Mouse (Mus musculus): ENCODE measurements at regions not wholly inside any gene's neighbourhood (a gene's known extent, or its start where the extent isn't known, plus 50 kb on each side); places are given as distances from the start of the nearest gene placed in this dataset.
"Not testable (repeated sequence)": the region's sequence is repeated elsewhere in the genome, so short reads cannot be mapped to it uniquely, and the experiment has no call there.

- DNase-seq = peak; percentile 25
Measured at GRCm38 (mm10) chr3:31603237-31603636, 293.1 kb upstream of the Slc7a14 start.

GRCm38 (mm10) chr3:31596581-31596980 is 286.4 kb upstream of the Slc7a14 start:
- not testable (repeated sequence) for DNase-seq

GRCm38 (mm10) chr3:31585971-31586370 is 275.8 kb upstream of the Slc7a14 start:
- no peak for DNase-seq

GRCm38 (mm10) chr3:31573849-31574248 is 263.7 kb upstream of the Slc7a14 start:
- DNase-seq = no peak
